Mouse (Mus musculus): ENCODE measurements around the gene Slc16a3. TPM values are rescaled to one million over a fixed set of nuclear protein-coding genes. Genes with fewer than 3 reads are reported as not detected.

Slc16a3 gene
- total RNA-seq (2021) = 0.38 and 0.85 TPM in 2 replicates
- long read RNA-seq, full-length matches to known transcripts = 3 of 3 reads
- long read RNA-seq, partial matches to known transcripts = 0 of 3 reads
- long read RNA-seq, other reads (novel, unspliced or antisense) = 0 of 3 reads

DNA sequence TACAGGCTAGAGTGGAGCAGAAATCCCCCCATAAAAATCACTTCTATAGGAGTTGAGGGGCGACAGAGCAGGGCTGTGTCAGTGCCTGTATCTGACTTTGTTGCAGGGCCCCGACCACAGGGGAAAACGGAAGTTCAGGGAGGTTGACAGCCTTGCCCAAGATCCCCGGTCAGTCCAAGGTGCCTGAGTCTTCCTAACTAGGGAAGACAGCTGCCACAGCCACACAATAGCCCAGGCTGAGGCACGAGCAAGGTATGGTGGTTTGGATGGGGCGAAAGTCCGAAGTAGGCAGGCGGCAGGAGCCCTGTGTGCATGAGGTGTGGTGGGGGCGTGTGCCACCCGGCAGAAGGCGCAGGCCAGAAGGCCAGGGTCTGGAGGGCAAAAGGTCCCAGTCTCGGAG is at the start of gene Slc16a3:
Gene Slc16a3 (plus strand): TSS at position 153 of the 400 bp plus-strand sequence.
- DNase-seq = no peak

DNA sequence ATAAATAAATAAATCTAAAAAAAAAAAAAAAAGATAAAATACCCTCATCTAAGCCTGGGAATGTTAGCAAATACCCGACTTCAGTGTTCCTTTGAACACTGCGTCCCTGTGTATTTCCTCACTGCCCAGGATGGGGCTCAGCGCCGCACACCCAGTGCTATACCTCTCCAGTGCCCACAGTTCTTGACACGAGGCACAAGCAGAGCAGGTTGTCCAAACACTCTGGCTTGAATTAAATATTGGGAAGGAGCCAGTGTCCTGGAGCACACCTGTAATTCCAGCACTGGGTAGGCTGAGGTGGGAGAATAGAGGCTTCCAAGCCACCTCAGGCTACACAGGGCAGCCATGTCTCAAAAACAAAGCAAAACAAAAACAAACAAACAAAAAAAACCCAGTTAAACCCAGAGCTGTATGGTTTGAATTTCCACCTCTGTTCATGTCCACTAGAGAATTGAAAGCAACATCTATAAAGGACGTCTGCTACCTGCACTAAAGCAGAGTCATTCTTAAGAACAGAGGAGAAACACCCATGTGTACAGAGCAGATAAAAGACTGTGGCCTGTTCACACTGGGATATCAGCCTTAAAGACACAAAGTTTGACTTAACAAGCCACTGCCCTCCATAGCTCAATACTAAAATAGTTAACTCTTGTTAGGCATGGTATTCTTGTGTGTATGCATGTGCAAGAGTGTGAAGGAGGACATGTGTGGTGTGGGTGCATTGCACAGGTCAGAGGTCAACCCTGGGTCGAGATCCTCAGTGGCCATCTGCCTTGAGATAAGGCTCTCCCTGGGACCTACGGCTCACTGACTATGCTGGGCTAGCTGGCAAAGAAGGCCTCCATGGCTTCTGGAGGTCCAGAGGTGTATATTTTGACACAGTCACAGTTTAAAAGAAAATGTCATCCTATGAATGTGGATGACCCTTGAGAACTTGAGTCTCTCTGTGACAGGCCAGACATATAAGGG is 47.7 kb upstream of the Slc16a3 start:
- no peak for DNase-seq

DNA sequence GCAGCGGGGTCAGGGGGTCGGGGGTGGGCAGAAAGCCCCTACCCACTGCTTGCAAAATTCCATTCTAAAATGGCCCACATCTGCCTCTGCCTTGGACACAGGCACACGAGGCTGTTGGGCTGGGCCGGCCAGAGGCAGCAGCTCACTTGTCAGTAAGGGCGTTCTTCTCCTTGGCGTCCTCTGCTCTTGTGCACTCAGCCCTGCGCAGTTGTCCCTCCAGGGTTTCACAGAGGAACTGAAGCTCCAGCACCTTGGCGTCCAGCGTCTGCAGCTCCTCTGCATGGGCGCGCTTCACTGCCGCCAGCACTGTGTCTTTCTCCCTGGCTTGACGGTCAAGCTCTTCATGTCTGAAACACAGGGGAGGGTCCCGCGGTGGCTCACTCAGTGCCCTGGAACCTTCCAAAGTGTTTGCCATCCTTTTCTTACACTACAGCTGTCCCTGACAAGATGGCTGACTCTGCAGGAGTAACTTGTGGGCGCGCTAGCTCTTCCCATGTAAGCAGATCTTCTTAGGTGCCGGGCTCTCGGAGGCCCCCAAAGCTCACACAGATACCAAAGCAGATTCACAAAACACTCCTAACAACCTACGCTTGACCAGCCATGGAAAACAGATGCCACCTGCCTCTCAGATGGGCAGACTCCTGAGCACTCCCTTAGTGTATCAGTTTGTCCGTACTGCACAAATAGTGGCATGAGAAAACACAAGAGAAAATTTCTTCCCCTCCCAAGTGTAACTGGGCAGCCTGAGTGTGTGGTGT is 46.4 kb upstream of the Slc16a3 start:
- DNase-seq = no peak

DNA sequence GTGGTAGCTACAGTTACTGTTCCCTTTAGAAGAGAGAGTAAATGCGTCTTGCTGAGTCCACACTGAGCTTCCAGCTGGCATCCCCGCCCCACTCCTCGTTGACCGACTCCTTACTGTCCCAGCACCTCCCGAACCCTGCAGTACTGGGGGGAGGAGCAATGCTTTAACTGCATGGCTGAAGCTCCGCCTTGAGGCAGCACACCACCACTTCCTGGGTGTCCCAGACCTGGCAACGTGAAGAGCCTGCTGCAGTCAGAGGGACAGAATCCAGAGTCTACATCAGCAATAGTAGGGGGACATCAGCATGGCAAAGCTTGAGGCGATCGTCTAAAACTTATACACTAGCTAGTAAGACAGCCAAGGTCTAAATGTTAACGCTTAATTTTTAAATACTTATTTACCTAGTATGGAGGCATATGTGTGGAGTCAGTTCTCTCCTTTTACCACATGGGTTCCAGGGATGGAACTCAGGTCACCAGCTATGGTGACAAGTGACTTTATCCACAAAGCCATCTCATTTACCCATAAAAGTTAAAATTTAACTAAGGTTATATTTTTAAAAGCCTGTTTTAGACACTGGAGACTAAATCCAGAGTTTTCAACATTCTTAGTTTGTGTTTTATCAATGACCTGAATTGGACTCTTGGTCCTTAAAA is 45.7 kb upstream of the Slc16a3 start:
- peak; percentile 45 for DNase-seq

DNA sequence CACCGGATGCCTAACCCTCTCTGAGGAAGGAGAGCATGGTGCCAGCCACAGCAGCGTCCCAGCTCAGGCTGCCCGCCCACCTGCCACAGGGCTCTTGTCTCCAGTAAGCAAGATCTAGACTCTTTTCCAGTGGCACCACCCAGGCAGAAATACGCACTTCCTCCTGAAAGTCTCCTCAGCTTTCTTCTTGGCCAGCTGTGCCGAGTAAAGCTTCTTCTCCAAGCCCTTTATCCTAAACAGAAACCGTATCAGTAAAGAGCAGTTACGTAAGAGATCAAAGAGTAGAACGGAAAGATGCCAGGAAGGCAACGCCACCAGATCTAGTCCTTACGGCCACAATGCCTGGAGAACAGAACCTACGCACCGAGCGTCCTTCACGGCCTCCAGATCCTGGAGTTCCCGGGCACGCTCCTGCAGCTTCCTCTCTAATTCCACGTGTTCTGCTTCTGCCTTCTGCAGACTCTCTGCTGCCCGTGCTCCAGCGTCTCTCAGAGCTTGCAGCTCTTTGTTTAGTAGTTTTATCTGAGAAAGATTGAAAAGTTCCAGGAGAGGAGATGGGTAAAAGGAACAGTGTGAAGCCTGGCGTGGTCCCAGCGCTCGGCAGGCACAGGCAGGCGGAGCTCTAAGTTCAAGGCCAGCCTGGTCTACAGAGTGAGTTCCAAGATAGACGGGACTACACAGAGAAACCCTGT is 45.0 kb upstream of the Slc16a3 start:
- DNase-seq = peak; percentile 69

DNA sequence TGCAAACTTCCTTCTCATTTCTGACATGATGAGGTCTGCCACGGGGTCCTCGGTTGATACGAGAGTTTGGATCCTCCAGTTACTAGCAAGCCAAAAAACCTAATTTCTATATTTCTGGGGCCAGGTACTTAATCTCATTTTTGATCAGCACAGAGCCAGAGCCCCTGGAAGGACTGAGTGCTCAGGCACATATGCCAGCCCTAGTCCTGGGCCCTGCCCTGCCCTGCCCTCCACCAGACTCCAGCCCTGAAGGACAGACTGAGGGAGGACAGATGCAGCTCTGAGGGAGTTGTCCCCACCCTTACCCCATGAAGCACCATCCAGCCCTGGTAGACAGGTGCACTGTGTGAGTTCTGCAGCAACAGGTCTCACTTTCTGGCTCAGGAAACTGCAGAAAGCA is 43.7 kb upstream of the Slc16a3 start:
- no peak for DNase-seq

DNA sequence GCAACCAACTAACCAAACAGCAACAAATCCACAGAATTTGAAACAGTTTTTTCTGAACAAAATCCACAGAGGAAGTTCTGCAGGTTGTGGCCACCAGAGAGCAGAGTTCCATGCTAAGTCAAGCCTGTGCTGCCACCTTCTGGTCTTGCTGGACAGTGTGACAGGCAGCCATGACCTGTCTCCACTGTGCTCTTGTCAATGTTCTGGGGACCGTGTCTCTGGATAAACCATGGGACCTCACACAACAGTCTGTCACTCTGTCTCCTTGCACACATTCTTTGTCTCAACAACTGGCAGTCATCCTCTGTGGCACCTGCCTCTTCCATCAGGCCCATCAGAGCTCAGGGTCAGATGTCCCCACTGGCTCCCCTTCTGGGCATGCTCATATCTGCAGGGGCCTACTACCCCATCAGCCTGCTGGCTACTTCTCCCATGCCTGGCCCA is 42.8 kb upstream of the Slc16a3 start:
- peak; percentile 76 for DNase-seq

DNA sequence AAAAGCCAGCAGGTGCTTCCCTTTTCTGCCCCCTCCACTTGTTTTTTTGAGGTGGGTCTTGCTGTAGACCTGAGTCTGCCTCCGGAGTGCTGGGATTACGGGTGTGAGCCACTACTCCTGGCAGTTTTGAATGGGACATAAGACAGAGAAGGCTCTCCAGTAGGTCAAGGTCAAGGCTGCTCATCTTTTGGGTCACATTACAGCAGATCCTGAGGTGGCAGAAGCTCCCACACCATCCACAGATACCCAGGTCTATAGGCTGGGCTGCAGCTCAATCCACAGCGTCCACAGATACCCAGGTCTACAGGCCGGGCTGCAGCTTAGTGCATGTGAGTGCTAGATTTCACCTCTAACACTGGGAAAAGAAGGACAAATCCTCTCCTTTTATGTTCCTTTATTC is 34.5 kb upstream of the Slc16a3 start:
- DNase-seq = no peak

DNA sequence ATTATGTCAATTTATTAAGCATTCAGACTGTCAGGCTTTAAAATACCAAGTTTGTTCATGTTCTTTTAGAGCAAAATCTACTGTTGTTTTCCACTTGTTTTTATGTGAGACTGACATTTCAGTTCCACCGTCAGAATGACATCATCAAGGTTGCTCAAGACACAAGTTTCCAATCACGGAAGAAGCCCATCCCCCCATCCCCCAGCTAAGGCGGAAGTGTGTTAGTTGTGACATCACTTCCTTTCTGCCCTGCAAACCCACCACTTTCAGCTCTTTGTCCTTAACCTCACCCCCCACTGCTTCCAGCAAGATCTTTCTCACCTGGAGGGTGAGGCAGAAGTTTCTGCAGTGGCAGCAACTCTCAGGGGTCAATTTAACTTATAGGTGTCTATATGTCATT is 31.8 kb upstream of the Slc16a3 start:
- no peak for DNase-seq

DNA sequence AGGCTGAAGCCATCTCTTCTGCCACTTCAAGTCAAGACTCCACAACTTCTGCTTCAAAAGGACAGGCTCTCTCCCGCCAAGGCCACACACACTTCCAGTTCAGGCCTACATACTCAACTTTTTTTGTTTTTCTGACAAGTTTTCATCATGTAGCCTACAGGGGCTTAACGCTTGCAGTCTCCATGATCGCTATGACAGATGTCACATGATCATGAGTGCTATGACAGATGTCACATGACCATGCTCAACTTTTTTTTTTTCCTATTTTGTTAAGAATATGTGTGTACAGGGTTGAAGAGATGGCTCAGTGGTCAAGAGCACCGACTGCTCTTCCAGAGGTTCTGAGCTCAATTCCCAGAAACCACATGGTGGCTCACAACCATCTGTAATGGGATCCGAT is 30.5 kb upstream of the Slc16a3 start:
- no peak for DNase-seq

DNA sequence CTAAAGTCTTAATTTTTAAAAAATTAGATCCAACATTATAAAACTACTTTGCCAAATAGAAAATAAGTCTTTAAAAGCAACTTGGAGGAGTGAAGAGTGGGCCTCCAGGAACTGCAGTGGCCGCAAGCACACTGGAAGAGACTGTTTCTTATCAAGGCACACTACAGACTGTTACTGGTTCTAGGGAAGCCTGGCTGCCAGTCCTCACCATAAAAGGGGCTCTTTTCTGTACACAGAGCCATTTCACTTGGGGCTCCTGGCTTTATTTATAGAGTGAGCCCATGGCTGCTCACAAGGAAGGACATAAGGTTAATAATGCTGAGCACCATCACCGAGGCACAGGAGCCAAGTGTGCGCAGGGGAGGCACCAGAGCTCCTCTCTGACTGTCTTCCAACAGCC is 25.8 kb upstream of the Slc16a3 start:
- DNase-seq = no peak

DNA sequence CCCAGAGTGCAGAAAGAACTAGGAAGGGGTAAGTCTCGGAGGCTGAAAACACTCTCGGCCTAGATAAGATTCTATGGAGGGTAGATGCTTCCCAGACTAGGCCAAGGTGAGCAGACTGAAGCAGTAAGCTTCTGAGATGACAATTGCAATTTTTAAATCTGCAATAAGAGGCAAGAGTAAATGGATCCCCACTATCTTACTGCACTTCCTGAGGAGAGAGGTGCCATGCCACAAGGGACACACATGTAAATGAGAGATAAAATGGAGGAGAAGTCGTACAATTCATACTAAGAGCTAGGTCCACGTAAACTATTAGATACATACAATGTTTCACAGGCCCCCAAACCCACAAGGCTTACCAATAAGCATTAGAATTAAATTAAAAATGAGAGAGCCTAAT is 19.8 kb upstream of the Slc16a3 start:
- DNase-seq = no peak

DNA sequence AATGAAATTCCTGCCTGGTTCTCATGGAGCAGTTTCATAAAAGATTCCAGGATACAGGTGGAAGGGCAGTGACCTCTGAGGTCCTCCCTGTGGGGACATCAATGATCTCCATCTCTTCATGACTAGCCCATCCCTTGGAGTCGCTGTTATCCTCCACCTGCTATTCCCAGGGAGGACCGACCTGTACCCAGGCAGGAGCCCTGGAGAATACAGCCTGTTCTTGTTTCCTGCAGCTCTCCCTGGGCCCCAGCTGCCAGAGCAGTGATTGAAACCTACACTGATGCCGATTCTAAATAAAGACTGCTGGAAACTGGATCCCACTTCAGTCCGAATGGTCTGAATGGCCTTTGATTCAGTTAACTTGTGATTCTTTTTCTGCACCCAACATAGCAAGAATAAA is 16.8 kb upstream of the Slc16a3 start:
- no peak for DNase-seq

DNA sequence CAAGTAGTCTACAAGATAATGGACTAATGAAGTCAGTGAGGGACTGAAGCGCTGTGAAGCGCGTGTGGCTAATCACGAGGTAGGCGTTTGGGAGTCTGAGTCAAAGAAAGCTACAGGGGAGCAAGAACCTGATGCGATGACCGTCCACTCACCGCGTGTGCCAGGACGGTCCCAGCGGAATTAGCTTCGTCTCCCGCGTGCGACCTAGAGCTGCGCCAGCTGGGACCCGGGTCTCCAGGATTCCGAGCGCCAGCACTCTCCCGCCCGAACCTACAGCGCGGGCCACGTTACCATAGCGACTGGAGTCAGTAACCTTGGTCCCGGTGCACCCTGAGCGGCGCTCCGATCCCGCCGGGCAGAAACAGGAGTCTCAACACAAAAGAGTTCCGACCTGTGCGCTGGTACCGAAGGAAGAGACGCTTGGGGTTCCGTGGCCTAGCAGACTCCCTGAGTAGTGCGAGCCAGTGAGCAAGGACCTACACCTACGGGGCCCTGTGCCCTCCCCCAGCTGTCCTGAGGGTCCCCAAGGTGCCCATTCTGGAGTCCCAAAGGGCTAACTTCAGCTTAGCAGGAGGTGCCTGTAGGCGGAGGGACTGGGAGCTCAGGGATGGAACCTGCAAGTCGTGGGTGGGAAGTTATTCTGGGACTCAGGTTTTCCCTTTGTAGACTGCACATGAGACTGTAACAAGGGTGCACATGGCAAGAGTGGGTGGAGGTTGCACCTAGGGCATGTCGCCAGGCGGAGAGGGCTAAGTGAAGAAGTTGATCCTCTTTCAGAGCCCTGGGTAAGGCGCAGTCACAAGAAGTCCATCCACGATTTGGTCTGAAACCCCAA is 15.5 kb upstream of the Slc16a3 start, which contains the start of gene Ccdc57:
Gene Ccdc57 (minus strand): TSS at position 309 of the 835 bp plus-strand sequence.
- DNase-seq = peak; percentile 87

DNA sequence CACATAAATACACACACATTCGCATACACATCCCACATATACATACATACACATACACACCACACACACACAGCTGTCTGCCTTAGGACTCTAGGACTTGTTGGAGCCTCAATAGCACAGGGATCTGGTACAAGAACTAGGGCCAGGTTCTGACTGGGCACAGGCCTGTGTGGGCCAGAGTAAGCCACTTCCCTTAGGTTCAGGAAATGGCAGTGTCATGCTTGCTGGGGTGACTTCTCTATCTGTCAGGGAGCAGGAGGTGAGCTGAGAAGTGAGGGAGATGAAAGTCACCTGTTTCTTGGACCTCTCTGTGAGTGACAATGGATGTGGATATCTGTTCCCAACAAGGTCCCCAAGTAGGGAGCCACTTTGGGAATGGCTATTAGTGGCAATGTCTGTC is 10.3 kb upstream of the Slc16a3 start:
- no peak for DNase-seq

DNA sequence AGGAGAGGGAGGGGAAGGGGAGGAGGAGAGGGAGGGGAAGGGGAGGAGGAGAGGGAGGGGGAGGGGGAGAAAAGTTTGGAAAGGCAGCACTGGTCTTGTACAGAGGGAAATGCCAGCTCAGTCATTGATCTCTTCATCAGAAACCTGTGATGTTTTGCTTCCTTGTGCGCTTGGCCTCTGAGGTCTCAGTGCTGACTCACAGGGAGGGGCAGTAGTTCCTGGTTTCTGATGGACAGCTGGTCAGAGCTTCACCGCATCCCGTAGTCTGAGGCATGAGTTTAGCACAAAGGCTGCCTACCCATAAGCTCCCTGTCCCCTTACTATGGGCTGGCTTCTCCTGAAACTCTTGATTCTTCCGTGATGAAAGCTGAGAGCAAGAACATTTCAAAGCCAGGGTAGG is 9.5 kb upstream of the Slc16a3 start:
- DNase-seq = no peak

DNA sequence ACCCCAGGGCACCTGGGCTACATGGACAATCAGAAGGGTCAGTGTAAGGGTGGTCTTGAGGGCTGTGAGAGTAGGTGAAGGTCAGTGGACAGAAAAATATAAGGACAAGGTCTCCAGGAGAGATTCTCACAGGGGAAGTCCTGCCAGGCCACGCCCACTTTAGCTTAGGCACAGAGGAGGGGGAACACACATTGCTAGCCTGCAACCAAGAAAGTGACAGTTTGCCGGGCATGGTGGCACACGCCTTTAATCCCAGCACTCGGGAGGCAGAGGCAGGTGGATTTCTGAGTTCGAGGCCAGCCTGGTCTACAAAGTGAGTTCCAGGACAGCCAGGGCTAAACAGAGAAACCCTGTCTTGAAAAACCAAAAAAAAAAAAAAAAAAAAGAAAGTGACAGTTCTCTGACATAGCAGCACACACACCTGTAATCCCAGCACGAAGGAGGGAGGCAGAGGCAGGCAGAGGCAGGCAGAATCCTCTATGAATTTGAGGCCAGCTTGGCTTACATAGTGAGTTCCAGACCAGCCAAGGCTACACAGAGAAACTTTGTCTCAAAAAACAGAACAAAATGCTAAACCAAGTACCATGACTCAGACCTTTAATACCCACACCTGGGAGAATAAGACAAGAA is 8.5 kb upstream of the Slc16a3 start:
- no peak for DNase-seq

DNA sequence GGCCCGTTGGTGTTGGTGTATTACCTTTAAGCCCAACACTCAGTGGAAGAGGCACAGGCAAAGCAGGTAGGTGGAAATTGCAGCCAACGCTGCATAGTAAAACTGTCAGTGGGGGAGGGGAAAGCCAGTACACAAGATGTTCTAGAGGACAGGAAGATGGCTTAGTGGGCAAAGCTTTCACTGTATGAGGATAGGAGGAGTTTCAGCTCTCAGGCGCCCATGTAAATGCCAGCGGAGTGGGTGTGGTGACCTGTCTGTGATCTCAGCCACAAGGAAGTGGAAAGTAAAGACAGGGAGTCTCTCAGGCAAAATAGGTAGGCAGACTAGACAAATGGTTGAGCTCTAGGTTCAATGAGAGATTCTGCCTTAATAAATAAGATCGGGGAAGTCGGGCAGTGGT is 7.3 kb upstream of the Slc16a3 start:
- DNase-seq = no peak

DNA sequence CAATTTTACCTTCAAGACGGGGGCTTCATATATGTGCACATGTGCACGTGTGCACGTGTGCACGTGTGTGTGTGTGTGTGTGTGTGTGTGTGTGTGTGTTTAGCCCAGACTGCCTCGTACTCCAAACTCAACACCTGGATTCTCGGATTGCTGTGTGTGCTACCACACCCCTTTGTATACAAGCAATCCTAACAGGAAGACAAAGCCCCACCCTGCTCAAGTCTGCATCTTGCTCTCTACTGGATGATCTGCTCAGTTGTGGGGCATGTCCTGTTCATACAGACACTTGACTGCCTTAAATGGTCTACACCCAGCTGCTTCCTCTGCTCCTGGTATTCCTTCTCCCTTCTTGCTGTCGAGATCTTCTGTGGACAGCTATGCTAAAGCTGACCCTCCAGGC is 3.0 kb upstream of the Slc16a3 start:
- no peak for DNase-seq

DNA sequence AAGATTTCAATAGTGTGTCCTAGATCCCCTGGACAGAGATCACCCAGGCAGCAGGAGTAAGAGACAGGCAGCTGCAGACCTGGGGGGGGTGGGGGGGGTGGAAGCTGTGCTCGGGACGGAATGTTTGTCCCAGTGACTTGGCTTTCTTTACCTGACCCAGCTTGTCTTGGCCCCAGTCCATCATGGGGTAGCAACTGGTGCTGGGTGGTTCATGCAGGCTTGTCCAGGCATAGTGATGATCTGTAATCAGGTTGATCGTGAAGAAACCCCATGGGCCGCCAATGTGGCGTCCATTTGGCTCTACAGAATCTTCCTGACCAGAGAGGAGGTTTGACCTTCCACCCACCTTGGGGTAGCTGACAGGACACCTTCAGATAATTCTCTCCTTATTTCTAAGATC is 2.4 kb upstream of the Slc16a3 start:
- no peak for DNase-seq
